Mouse (Mus musculus) liver, embryonic 15.5 days (tissue): Measurements from ENCODE around the gene Fbxl17. TPM values are rescaled to one million over a fixed set of nuclear protein-coding genes. Genes with fewer than 3 reads are reported as not detected.

Experiments used
- ATAC-seq: fragments of 200-750 bp; cut with Nextera tagmentation; 2 replicates; pipeline ENCODE4 v1.8.0; 2017; ENCODE audit warnings: moderate number of reproducible peaks, mild to moderate bottlenecking, moderate library complexity; ENCODE audit not compliant: insufficient read depth
- H3K27ac ChIP-seq: fragments of 300-500 bp; sonication (generic); replicated peaks from 2 replicates; pipeline ENCODE4 v1.5.1; 2015; ENCODE audit warnings: mild to moderate bottlenecking, inconsistent platforms
- H3K27me3 ChIP-seq: fragments of 300-500 bp; sonication (generic); 2 replicates; pipeline ENCODE4 v1.6.1; 2015; ENCODE audit warnings: mild to moderate bottlenecking, inconsistent platforms
- H3K36me3 ChIP-seq: fragments of 300-500 bp; sonication (generic); replicated peaks from 2 replicates; pipeline ENCODE4 v1.6.1; 2015; ENCODE audit warnings: moderate library complexity, mild to moderate bottlenecking, inconsistent platforms
- H3K4me1 ChIP-seq: fragments of 300-500 bp; sonication (generic); replicated peaks from 2 replicates; pipeline ENCODE4 v1.6.1; 2015; ENCODE audit warnings: inconsistent platforms
- H3K4me2 ChIP-seq: fragments of 300-500 bp; sonication (generic); 2 replicates; pipeline ENCODE4 v1.6.1; 2015; ENCODE audit warnings: moderate library complexity, mild to moderate bottlenecking, inconsistent platforms
- H3K4me3 ChIP-seq: fragments of 300-500 bp; sonication (generic); replicated peaks from 2 replicates; pipeline ENCODE4 v1.5.1; 2015; ENCODE audit warnings: mild to moderate bottlenecking, inconsistent platforms
- H3K9ac ChIP-seq: fragments of 300-500 bp; sonication (generic); 2 replicates; pipeline ENCODE4 v1.6.1; 2015; ENCODE audit warnings: moderate library complexity, mild to moderate bottlenecking, inconsistent platforms
- H3K9me3 ChIP-seq: fragments of 300-500 bp; sonication (generic); replicated peaks from 2 replicates; pipeline ENCODE4 v1.6.1; 2016; ENCODE audit warnings: inconsistent platforms
- WGBS: fragments of 180-500 bp; shearing (Covaris S2); methylation state at CpG from one replicate; pipeline ENCODE4 v1.1.7; 2015; ENCODE audit warnings: mixed read lengths; ENCODE audit not compliant: insufficient replicate concordance; 5-methylcytosine and 5-hydroxymethylcytosine counted together
- polyA plus RNA-seq: library from polyadenylated mRNA; unstranded; fragments of >200 nt; fragmentation: Nextera tagmentation; extraction: Ambion mirVana; gene quantifications from 2 replicates; pipeline ENCODE4 v1.2.1, GENCODE M21; 2015

Fbxl17 gene
- polyA plus RNA-seq, 1 experiment from 2014 or later = 1.8 TPM

DNA sequence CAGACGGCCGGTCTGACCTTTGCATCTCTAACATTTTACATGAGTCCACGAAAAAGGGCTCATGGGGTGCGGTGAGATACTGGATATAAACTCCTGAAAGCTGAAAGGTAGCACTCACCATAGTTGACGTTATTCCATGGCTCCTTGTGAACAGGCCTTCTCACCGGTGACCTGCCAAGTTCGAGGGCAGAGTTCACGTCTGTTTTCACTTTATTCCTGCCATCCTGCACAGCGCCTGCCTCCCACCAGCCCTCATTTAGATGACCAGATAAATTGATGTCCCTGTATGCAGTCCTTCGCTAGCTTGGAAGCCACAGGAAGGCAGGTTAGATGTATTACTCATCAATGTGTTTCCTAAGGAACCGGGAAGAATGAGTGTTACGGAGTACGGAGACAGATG lies 454.5 kb downstream of the Fbxl17 start:
- H3K4me2 ChIP-seq = no peak overlapping the region
- H3K27ac ChIP-seq = no peak overlapping the region
- H3K27me3 ChIP-seq = no peaks in the 10 kb centered on the region
- WGBS = 76% methylated on average over 13 of the region's 13 CpGs
- no peak overlapping the region for H3K4me3 ChIP-seq
- H3K9ac ChIP-seq = no peak overlapping the region
- no peaks in the 10 kb centered on the region for H3K4me1 ChIP-seq
- ATAC-seq = no peak
- H3K9me3 ChIP-seq = no peaks in the 10 kb centered on the region
- no peaks in the 10 kb centered on the region for H3K36me3 ChIP-seq

DNA sequence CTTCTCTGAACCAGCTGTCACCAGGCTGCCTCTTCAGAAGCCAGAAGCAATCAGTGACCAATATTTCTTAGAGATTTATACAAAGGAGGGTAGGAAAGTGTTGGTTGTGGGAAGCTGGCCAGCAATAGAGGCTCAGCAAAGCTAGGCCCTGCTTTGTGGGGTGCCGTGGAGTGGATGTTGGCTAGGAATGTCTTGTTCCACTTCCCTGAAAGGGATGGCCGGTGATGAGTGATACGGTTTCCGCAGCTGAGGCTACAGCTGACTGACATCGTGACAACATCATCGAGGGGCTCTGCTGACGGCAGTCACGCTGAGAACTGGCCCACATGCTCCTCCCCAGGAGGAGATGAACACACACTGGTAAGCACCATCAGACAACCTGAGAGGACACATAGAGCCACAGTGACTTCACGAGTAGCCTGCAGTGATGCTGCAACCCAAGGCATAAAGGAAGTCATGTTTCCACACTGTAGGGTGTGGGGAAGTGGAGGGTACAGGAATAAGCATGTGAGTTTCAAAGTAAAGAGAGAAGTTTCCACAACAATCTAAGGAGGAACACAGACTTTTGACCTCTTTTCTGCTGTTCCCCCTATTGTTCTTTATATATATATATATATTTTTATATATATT lies 456.7 kb downstream of the Fbxl17 start:
- no peaks in the 10 kb centered on the region for H3K36me3 ChIP-seq
- H3K27me3 ChIP-seq = no peaks in the 10 kb centered on the region
- ATAC-seq = no peak
- 66% methylated on average over 9 of the region's 9 CpGs for WGBS
- H3K9me3 ChIP-seq = no peaks in the 10 kb centered on the region
- H3K4me1 ChIP-seq = no peaks in the 10 kb centered on the region
- H3K4me2 ChIP-seq = no peak overlapping the region
- H3K4me3 ChIP-seq = no peak overlapping the region
- H3K27ac ChIP-seq = no peak overlapping the region
- H3K9ac ChIP-seq = no peak overlapping the region

DNA sequence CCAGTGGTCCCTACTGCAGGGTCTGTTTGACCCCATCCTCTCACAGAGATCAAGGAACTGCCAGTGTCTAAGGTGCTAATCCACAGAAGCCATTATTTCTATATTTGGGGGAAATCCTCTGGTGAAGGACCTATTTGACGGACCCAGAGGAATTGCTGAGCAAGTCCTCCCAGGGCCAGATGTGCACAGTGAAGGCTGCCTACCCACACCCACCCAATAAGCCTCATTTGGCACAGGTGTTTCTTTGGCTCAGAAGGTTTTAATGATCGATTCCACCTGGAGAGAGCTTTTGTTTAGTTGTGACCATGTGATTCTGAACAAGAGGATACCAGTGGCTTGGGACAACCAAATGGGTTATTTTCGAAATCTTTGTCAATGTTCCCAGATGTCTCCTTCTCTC lies 462.3 kb downstream of the Fbxl17 start:
- ATAC-seq = no peak
- H3K27me3 ChIP-seq = no peaks in the 10 kb centered on the region; the same call in 1 of the 2 replicates
- no peak overlapping the region for H3K4me2 ChIP-seq
- no peak overlapping the region for H3K9ac ChIP-seq
- no peaks in the 10 kb centered on the region for H3K4me1 ChIP-seq
- H3K9me3 ChIP-seq = no peaks in the 10 kb centered on the region
- H3K27ac ChIP-seq = no peak overlapping the region
- no peaks in the 10 kb centered on the region for H3K36me3 ChIP-seq
- WGBS = 52% methylated on average over 3 of the region's 3 CpGs
- H3K4me3 ChIP-seq = no peak overlapping the region

DNA sequence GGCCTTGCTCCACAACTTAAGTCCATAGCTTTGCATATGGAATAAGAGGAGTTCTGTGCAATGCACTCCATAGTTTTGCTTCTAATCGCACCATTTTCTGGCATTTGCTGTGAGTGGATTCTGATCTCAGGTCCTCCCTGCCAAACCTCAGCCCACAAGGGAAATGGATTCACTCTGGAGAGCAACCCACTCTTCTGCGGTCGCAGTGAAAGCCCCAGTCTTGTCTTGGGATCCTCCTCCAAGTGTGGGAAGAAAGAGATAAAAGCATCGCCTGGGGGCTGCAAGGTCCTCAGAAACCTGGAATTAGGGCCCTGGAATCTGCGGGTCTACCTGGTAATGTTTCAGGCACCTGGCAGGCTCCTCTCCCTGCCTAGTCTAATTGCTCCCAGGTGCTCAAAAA lies 466.7 kb downstream of the Fbxl17 start:
- Histone ChIP-seq H3K4me3 (no peak overlapping the region), H3K27ac (no peak overlapping the region), H3K9me3 (no peaks in the 10 kb centered on the region), H3K36me3 (no peaks in the 10 kb centered on the region), H3K4me2 (no peak overlapping the region), H3K4me1 (no peaks in the 10 kb centered on the region), H3K27me3 (no peaks in the 10 kb centered on the region; the same call in 1 of the 2 replicates), H3K9ac (no peak overlapping the region)
- ATAC-seq = no peak
- 74% methylated on average over 5 of the region's 5 CpGs for WGBS

DNA sequence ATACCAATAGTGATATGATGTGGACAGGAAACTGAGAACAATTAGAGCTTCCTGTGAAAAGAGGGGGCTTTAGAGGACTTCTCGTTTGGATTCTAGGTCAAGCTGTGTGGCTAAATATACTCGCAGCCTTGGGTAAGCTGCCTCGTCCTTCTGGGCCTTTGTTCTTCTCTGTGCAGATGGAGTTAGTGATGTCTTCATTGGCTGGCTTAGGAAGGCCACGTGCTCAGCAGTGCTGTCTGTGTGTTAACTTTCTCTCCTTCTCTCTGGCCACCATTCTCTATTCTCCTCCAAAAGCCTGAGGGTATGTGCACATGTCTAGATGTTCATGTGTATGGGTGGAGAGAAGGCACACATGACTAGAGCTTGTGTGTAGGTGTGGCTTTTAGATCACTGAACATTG lies 470.7 kb downstream of the Fbxl17 start:
- no peak overlapping the region for H3K4me3 ChIP-seq
- WGBS = 11% methylated on average over 4 of the region's 4 CpGs

DNA sequence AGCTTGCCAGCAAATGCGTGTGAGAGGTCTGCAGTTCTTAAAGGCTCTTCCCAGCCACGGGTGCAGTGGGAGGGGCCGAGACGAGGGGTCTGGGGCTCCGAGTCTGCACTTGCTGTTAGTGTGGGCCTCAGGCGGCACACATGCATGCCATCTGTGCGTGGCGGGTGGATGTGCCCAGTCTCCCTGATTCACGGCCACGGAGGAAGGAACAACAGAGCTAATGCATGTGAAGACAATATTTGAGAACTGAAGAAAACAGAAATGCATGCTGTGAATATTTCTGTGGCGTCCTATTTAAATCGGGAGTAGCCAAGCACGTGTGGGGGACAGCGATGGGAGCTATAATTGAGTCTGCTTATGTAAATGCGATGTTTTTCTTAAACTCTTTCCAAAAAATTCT lies 474.6 kb downstream of the Fbxl17 start:
- no peaks in the 10 kb centered on the region for H3K9me3 ChIP-seq
- H3K4me2 ChIP-seq = no peak overlapping the region
- H3K27ac ChIP-seq = no peak overlapping the region
- H3K4me3 ChIP-seq = no peak overlapping the region
- no peaks in the 10 kb centered on the region for H3K36me3 ChIP-seq
- no peaks in the 10 kb centered on the region for H3K4me1 ChIP-seq
- WGBS = 61% methylated on average over 15 of the region's 15 CpGs
- no peak for ATAC-seq
- H3K27me3 ChIP-seq = no peaks in the 10 kb centered on the region
- no peak overlapping the region for H3K9ac ChIP-seq

More for the DNA sequence above, 470.7 kb downstream of the Fbxl17 start:
- ATAC-seq = no peak
- H3K9me3 ChIP-seq = no peaks in the 10 kb centered on the region
- no peaks in the 10 kb centered on the region; the same call in 1 of the 2 replicates for H3K27me3 ChIP-seq
- H3K9ac ChIP-seq = no peak overlapping the region
- H3K36me3 ChIP-seq = no peaks in the 10 kb centered on the region
- H3K27ac ChIP-seq = no peak overlapping the region
- no peak overlapping the region for H3K4me2 ChIP-seq
- H3K4me1 ChIP-seq = no peaks in the 10 kb centered on the region

DNA sequence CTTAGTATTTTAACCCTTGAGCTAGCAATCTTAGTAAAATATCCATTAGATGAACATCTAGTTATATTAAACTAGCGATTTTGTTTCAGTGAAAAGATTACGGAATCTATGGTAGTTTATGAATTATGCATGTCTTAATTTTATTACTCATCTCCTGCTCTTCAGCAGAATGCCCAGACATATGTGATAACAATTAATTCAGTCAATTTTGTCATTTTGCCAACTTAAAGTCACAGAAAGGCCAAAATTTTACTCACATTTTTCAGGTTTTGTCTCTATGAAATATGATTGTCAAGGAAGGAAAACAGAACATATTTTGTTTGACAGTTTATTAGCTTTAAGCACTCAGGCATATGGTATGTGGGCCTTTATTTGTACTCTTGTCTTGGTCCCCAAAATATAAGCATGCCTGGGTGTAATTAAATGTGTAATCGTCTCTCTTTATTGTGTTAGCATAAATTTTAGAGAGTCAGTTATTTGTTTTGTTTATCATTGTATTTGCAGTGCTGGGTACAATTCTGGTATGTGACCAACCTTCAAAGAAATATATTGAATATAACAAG lies 482.1 kb downstream of the Fbxl17 start:
- H3K9me3 ChIP-seq = no peaks in the 10 kb centered on the region
- ATAC-seq = no peak
- H3K27me3 ChIP-seq = no peaks in the 10 kb centered on the region
- H3K36me3 ChIP-seq = no peaks in the 10 kb centered on the region
- no peaks in the 10 kb centered on the region for H3K4me1 ChIP-seq
- WGBS = 67% methylated on average over 3 of the region's 3 CpGs
- H3K4me2 ChIP-seq = no peak overlapping the region
- no peak overlapping the region for H3K27ac ChIP-seq
- H3K4me3 ChIP-seq = no peak overlapping the region
- no peak overlapping the region for H3K9ac ChIP-seq

DNA sequence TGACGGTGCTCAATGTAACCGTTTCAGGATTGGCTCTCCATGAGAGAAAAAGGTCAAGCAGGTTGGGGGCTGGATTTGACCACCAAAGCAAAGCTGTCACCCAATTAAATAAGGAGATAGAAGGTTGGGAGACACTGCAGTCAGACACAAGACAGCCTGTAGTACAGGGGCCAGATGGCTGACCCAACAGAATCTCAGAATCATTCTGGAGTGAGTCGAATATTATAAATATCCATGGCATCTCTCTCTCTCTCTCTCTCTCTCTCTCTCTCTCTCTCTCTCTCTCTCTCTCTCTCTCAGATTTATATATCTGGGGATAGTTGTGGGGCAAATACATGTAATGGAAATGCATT lies 487.3 kb downstream of the Fbxl17 start:
- no peak for ATAC-seq
- no peaks in the 10 kb centered on the region for H3K36me3 ChIP-seq
- H3K27ac ChIP-seq = no peak overlapping the region
- H3K27me3 ChIP-seq = no peaks in the 10 kb centered on the region
- no peak overlapping the region for H3K9ac ChIP-seq
- H3K4me1 ChIP-seq = no peaks in the 10 kb centered on the region
- no peak overlapping the region for H3K4me3 ChIP-seq
- no peak overlapping the region for H3K4me2 ChIP-seq
- no peaks in the 10 kb centered on the region for H3K9me3 ChIP-seq
- WGBS = 26% methylated on average over 3 of the region's 3 CpGs

DNA sequence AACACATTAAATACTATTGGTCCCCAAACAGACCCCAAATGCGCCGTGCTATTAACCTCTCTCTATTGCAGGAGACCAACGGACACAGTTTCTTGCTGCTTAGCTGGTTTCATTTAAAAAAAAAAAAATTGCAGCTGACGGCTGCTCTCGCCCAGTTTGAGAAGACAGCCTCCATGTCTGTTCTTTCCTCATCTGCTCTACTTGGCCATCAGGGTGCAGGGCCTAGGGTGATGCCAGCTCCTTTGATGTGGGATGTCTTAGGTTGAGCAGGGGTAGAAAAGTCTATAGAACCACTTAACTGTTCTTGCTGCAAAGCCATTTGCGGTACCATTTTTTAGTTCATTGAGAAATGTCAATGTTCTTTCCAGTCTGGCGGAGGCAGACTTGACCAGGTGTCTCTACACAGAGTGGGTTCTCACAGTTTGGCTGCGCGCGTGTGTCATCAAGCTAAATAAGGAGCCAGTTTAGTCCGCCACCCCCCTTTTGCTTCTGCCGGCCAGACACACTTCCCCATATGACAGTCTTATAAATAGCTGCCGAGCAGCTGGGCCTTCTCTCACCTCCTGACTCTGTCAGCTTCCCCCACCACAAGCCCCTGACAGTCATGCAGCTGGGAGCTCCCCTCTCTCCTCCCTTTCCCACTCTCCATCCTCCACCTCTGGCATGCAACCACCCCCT lies 487.8 kb downstream of the Fbxl17 start:
- Histone ChIP-seq H3K9ac (no peak overlapping the region), H3K36me3 (no peaks in the 10 kb centered on the region), H3K4me2 (no peak overlapping the region), H3K27me3 (no peaks in the 10 kb centered on the region), H3K9me3 (no peaks in the 10 kb centered on the region), H3K4me3 (no peak overlapping the region), H3K27ac (no peak overlapping the region), H3K4me1 (no peaks in the 10 kb centered on the region)
- WGBS = 40% methylated on average over 13 of the region's 13 CpGs
- ATAC-seq = no peak

DNA sequence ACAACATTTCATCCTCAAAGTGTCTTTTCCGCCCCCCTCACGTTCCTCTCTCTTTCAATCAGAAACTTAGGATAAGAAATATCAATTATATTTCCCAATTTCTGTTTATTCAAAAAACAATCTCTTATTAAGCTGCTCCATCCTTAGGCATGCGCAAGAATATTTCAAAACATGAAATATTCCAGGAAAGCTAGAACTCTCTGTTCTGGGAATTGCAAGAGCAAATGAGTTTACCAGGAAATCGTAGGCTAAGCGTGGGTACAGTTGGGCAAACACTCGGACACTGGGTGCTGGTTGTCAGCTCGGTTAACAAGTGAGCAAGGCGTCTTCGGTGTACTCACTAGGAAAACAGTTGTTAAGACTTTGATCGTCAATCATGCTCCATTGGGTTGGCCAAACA lies 489.0 kb downstream of the Fbxl17 start:
- no peaks in the 10 kb centered on the region for H3K36me3 ChIP-seq
- no peaks in the 10 kb centered on the region for H3K9me3 ChIP-seq
- H3K4me3 ChIP-seq = no peak overlapping the region
- WGBS = 70% methylated on average over 10 of the region's 10 CpGs
- no peak overlapping the region for H3K9ac ChIP-seq
- H3K4me2 ChIP-seq = no peak overlapping the region
- no peaks in the 10 kb centered on the region for H3K4me1 ChIP-seq
- H3K27me3 ChIP-seq = no peaks in the 10 kb centered on the region
- H3K27ac ChIP-seq = no peak overlapping the region
- ATAC-seq = no peak

DNA sequence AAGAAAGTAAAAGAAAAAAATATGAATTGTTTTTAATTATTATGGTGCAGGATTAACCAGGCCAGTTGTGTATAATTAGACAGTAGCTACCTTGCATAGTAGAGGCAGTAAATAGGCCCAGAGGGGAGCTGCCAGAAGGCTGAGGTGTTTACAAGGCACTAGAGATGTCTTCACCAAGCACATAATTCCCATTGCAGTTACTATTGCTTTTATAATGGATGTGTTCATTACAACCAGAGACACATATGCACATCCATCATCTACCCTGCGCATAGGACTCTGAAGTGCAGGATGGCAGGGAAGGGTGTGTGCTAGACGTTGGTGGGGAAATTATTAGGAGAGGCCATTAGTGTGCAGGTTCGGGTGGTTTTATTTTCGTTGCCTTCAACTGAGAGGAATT lies 491.0 kb downstream of the Fbxl17 start:
- no peaks in the 10 kb centered on the region for H3K36me3 ChIP-seq
- ATAC-seq = no peak
- WGBS = 65% methylated on average over 4 of the region's 4 CpGs
- no peak overlapping the region for H3K9ac ChIP-seq
- no peaks in the 10 kb centered on the region for H3K27me3 ChIP-seq
- H3K4me2 ChIP-seq = no peak overlapping the region
- no peaks in the 10 kb centered on the region for H3K4me1 ChIP-seq
- H3K4me3 ChIP-seq = no peak overlapping the region
- H3K27ac ChIP-seq = no peak overlapping the region
- no peaks in the 10 kb centered on the region for H3K9me3 ChIP-seq
